Mouse (Mus musculus) thymus, adult 2 months (tissue): ENCODE measurements around the gene Anks1.

Source experiments
- CTCF ChIP-seq: fragments of 200-500 bp; IDR thresholded peaks from 2 replicates; pipeline ENCODE4 v1.5.1; 2012; ENCODE audit warnings: mild to moderate bottlenecking, control low read depth, low read length, moderate library complexity, borderline replicate concordance; ENCODE audit not compliant: control insufficient read depth, poor library complexity, insufficient read depth; ENCODE audit errors: extremely low read depth
- POLR2A ChIP-seq: fragments of 200-500 bp; IDR thresholded peaks from 2 replicates; pipeline ENCODE4 v1.6.1; 2012; ENCODE audit warnings: mild to moderate bottlenecking, low read length, control low read depth, moderate library complexity; ENCODE audit not compliant: control insufficient read depth, poor library complexity, insufficient read depth; ENCODE audit errors: extremely low read depth

GRCm38 (mm10) chr17:27925504-27925903, 16.4 kb downstream of the Anks1 start:
- TF ChIP-seq CTCF (no peak), POLR2A (no peak)
